Mouse (Mus musculus) lung, embryonic 14.5 days (tissue): ENCODE measurements around the gene Terb2. TPM values are rescaled to one million over a fixed set of nuclear protein-coding genes. Genes with fewer than 3 reads are reported as not detected.
A peak's percentile ranks its signal among the peaks of the same experiment; 100 is the strongest.

Experiments
- ATAC-seq: fragments of 200-750 bp; cut with Nextera tagmentation; 2 replicates; pipeline ENCODE4 v1.8.0; 2017; ENCODE audit warnings: mild to moderate bottlenecking, moderate TSS enrichment, moderate library complexity; ENCODE audit not compliant: insufficient read depth
- DNase-seq: peaks from one replicate; pipeline ENCODE4 v3.0.0-alpha.2; 2015
- H3K27ac ChIP-seq: fragments of 300-500 bp; sonication (generic); 2 replicates; pipeline ENCODE4 v1.5.1; 2014; ENCODE audit warnings: low read depth, mild to moderate bottlenecking, moderate library complexity
- H3K27me3 ChIP-seq: fragments of 300-500 bp; sonication (generic); 2 replicates; pipeline ENCODE4 v1.6.1; 2014; ENCODE audit warnings: low read length, control low read depth; ENCODE audit not compliant: insufficient read depth
- H3K36me3 ChIP-seq: fragments of 300-500 bp; sonication (generic); 2 replicates; pipeline ENCODE4 v1.6.1; 2014; ENCODE audit warnings: control low read depth; ENCODE audit not compliant: insufficient read depth
- H3K4me1 ChIP-seq: fragments of 300-500 bp; sonication (generic); 2 replicates; pipeline ENCODE4 v1.6.1; 2014; ENCODE audit warnings: antibody characterized with exemption, control low read depth; ENCODE audit not compliant: insufficient read depth
- H3K4me2 ChIP-seq: fragments of 300-500 bp; sonication (generic); 2 replicates; pipeline ENCODE4 v1.6.1; 2014; ENCODE audit warnings: mild to moderate bottlenecking
- H3K4me3 ChIP-seq: fragments of 300-500 bp; sonication (generic); 2 replicates; pipeline ENCODE4 v1.5.1; 2014; ENCODE audit warnings: low read depth, low read length
- H3K9ac ChIP-seq: fragments of 300-500 bp; sonication (generic); 2 replicates; pipeline ENCODE4 v1.6.1; 2014
- H3K9me3 ChIP-seq: fragments of 300-500 bp; sonication (generic); 2 replicates; pipeline ENCODE4 v1.6.1; 2016; ENCODE audit warnings: low read depth, low read length, control low read depth
- CTCF ChIP-seq: IDR thresholded peaks from 2 replicates; pipeline ENCODE4 v1.5.1; 2016; ENCODE audit warnings: antibody characterized with exemption, low read depth
- WGBS: fragments of 180-500 bp; shearing (Covaris S2); extraction: QIAGEN DNeasy Blood & Tissue Kit; methylation state at CpG from one replicate; pipeline ENCODE4 v1.1.7; 2014; 5-methylcytosine and 5-hydroxymethylcytosine counted together
- polyA plus RNA-seq: library from polyadenylated mRNA; unstranded; fragments of >200 nt; fragmentation: Nextera tagmentation; extraction: Ambion mirVana; gene quantifications from 2 replicates; pipeline ENCODE4 v1.2.1, GENCODE M21; 2014

The Terb2 gene
- polyA plus RNA-seq: not detected in 2 replicates

DNA sequence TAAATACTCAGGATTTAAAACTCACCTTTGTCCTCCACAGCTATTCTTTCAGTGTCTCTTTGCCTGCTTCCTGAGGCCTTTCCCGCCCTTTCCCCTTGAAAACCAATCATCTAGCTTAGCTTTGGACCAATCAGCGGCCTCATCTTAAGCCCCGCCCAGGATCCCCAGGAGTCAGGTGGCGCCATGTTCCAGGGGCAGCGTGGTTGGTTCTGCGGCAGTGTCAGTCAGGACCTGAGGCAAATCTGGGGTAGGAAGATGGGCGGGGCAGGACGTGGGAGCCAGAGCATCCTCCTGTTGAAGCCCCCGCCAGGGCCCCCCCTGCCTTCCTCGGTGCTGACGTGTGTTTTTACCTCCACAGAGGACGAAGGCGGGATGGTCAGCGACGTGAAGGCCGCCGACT lies at the start of gene Terb2, which contains the start of gene Patl2:
TSS of gene Terb2 (plus strand) at position 167 of the 400 bp plus-strand sequence.
TSS of gene Patl2 (minus strand) at position 84 of the 400 bp plus-strand sequence.
- Histone ChIP-seq H3K27ac (no peak within 1 kb of the TSS), H3K4me3 (no peak within 1 kb of the TSS), H3K9me3 (no peaks in the 10 kb centered on the region), H3K4me2 (no peak within 1 kb of the TSS), H3K27me3 (no peaks in the 10 kb centered on the region), H3K9ac (no peak within 1 kb of the TSS), H3K36me3 (no peaks in the 10 kb centered on the region), H3K4me1 (no peaks in the 10 kb centered on the region)
- no peak for ATAC-seq
- WGBS: 83% methylated on average over 17 of the region's 17 CpGs
- no peak for DNase-seq
- no peak for TF ChIP-seq CTCF

DNA sequence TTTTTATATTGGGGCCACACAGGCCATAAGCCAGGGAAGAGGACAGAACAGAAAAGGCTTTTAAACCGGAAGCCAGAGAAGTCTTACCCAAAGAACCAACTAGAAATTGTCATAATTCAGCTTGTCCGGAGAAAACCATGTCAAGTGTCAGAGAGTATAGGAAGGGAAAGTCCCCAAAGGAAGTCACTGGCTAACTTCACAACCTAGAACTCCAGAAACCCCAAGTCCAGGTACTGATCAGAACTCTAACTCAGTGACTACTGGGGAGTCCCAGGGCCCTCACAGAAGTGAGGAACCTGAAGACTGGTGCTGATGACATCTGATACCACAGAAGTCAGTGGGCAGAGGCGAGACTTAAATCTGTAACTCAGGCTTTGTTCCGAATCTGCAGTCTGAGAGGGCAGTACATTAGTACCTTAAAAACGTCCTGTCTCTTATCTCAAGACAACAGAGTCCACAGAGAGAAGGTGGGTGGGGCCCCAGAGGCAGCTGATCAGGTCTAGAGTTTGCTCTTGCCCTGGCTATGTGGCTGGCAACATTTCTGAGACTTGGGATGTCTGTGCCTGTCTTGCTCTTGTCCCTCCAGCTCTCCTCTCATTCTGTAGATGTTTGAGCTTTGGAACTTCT lies 48.1 kb upstream of the Terb2 start:
- no peaks in the 10 kb centered on the region for H3K36me3 ChIP-seq
- no peak for TF ChIP-seq CTCF
- no peaks in the 10 kb centered on the region for H3K27me3 ChIP-seq
- H3K27ac ChIP-seq: no peak overlapping the region
- no peak overlapping the region for H3K9ac ChIP-seq
- H3K4me3 ChIP-seq: no peak overlapping the region
- H3K9me3 ChIP-seq: no peaks in the 10 kb centered on the region
- H3K4me1 ChIP-seq: no peaks in the 10 kb centered on the region
- 44% methylated on average over 5 of the region's 5 CpGs for WGBS
- H3K4me2 ChIP-seq: no peak overlapping the region
- no peak for ATAC-seq
- no peak for DNase-seq

DNA sequence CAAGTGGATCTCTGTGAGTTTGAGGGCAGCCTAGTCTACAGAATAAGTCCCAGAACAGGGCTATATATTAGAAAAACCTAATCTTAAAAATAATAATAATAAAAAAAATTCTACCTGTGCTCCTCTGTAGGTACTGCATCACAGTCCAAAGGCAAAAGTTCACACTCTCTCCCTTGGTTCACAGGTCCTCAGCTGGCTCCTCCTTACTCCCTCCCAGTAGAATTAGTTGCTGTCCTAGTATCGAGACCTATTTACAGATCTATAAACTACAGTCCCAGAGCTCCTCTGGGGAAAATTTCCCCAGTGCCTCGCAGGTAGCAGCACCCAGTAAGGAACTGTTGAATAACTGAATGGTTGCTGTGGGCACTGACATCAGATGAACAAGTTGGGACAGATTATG lies 45.3 kb upstream of the Terb2 start:
- Histone ChIP-seq H3K4me3 (no peak overlapping the region), H3K36me3 (no peaks in the 10 kb centered on the region), H3K4me2 (no peak overlapping the region), H3K4me1 (no peaks in the 10 kb centered on the region), H3K27ac (no peak overlapping the region), H3K27me3 (no peaks in the 10 kb centered on the region), H3K9ac (no peak overlapping the region), H3K9me3 (no peaks in the 10 kb centered on the region)
- TF ChIP-seq CTCF: no peak
- no peak for DNase-seq
- 74% methylated on average over 2 of the region's 2 CpGs for WGBS
- no peak for ATAC-seq

DNA sequence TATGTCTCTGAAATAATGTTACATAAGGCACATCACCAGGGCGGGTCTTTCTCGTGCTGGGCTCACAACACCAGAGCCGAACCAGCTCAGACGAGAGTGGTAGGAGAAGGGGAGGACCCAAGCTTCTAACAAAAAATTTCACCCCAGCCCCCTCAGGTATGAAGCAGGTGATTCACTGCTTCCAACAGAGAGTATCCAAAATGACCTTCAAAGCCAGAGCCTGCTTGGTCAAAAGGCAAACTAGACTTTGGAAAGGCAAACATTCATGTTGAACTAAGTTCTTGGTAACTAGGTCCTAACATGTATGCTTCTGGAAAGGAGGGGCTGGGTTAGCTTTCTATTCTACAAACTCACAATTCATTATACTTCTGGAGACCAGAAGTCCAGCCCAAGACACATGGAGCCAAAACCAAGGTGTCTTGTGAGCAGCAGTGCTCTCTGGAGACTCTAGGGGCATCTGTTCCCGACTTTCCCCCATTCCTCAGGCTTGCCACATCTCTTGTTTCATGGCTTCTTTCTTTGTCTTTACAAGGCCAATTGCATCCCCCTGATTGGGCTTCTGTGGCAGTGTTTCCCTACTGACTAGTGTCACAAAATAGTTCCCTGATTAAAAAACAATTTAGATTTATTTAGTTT lies 44.6 kb upstream of the Terb2 start:
- no peak overlapping the region for H3K27ac ChIP-seq
- WGBS: 61% methylated on average over 5 of the region's 5 CpGs
- H3K4me1 ChIP-seq: no peaks in the 10 kb centered on the region
- TF ChIP-seq CTCF: 0 out of 2 replicates have a peak, but pooled peaks have one; percentile 4
- no peaks in the 10 kb centered on the region for H3K9me3 ChIP-seq
- H3K36me3 ChIP-seq: no peaks in the 10 kb centered on the region
- H3K27me3 ChIP-seq: no peaks in the 10 kb centered on the region
- DNase-seq (no peak), ATAC-seq (no peak)
- H3K4me2 ChIP-seq: no peak overlapping the region
- H3K9ac ChIP-seq: no peak overlapping the region
- H3K4me3 ChIP-seq: no peak overlapping the region

DNA sequence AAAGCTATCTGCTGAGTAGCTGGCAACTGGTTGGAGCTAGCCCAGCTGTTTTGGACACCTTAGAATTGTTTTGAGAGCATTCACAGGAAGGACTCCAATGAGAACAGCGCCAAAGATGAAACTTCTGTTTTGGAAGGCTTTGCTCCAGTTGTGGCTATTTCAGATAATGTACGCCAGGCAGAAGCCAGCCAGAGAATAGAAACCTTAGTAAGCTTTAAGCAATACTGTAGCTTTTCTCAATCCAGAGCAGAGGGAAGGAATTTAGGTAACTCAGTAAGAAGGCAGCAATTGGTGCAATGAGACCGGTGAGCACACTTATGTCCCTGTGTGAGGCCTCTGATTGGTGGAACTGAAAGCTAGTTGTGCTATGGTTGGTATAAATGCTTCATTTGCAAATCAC lies 43.0 kb upstream of the Terb2 start:
- no peak overlapping the region for H3K4me2 ChIP-seq
- TF ChIP-seq CTCF: no peak
- WGBS: 84% methylated on average over 3 of the region's 3 CpGs
- H3K4me3 ChIP-seq: no peak overlapping the region
- H3K4me1 ChIP-seq: no peaks in the 10 kb centered on the region; the same call in 1 of the 2 replicates
- no peaks in the 10 kb centered on the region for H3K9me3 ChIP-seq
- no peaks in the 10 kb centered on the region for H3K36me3 ChIP-seq
- no peak overlapping the region for H3K27ac ChIP-seq
- ATAC-seq: no peak
- no peak overlapping the region for H3K9ac ChIP-seq
- no peak for DNase-seq
- no peaks in the 10 kb centered on the region for H3K27me3 ChIP-seq

DNA sequence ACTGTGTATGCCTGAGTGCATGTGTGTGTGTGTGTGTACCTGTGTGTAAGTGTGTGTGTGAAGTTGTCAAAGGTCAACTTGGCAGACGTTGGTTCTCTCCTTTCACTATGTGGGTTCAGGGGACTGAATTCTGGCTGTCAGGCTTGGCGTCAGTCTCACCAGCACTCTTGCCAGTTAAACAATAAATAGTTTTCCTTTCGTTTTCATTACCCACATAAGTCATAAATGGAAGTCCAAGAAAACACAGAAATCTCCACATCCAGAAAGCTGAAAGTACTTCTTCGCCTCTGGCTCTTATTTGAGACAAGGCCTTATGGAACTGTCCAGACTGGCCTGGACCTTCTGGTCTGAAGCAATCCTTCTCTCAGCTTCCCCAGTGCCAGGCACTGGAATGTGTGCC lies 40.3 kb upstream of the Terb2 start:
- Histone ChIP-seq H3K9me3 (no peaks in the 10 kb centered on the region), H3K4me1 (peaks cover 5% of the 10 kb centered on the region), H3K36me3 (no peaks in the 10 kb centered on the region), H3K4me2 (no peak overlapping the region), H3K27ac (no peak overlapping the region), H3K27me3 (no peaks in the 10 kb centered on the region), H3K4me3 (no peak overlapping the region), H3K9ac (no peak overlapping the region)
- 49% methylated on average over 4 of the region's 4 CpGs for WGBS
- no peak for DNase-seq
- TF ChIP-seq CTCF: no peak
- ATAC-seq: no peak

DNA sequence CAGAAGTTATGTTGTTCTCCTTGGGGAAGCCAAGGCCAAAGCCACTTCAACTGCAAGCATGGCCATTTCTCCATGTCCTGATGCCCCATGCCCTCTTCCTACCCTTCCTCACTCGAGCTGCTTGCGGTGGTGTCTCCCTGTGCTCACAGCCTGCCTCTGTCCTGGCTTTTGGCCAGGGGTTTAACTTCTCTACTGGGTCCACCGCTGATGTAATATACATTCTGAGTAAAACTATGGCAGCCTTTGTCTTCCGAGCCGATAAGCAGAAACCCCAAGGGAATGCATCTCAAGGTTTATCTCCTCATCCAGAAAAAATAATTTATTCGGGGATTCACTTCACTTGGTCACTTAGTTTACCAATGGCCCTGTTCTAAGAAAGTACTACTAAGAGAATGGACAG lies 39.4 kb upstream of the Terb2 start:
- no peaks in the 10 kb centered on the region for H3K27me3 ChIP-seq
- H3K4me3 ChIP-seq: peak overlapping the region; percentile 73
- H3K9ac ChIP-seq: no peak overlapping the region
- DNase-seq (peak; percentile 22), ATAC-seq (no peak)
- peak overlapping the region; percentile 70 for H3K4me2 ChIP-seq
- no peak overlapping the region for H3K27ac ChIP-seq
- no peaks in the 10 kb centered on the region for H3K9me3 ChIP-seq
- no peak for TF ChIP-seq CTCF
- H3K36me3 ChIP-seq: peaks cover 1% of the 10 kb centered on the region; the same call in 1 of the 2 replicates
- peaks cover 5% of the 10 kb centered on the region for H3K4me1 ChIP-seq
- 64% methylated on average over 6 of the region's 6 CpGs for WGBS
